Comparison of ENCODE assay signal across 22 mouse cellular contexts in genomic region chr3:85214926-85215325, GRCm38 (mm10).
DNase-seq lines count a peak whose midpoint lies in the region; ATAC-seq and TF ChIP-seq lines count a peak whose summit lies in the region.
"Had no signal": no experiment of that assay in that cellular context is flagged by ENCODE, and none has a peak within 500 bp of the region (broad histone marks: within the 10 kb centered on the region; RNA-seq: fewer than 3 reads in every experiment).

No protein-coding gene starts in this region.

- TF ChIP-seq CTCF in layer of hippocampus, adult 2 months (conservative IDR thresholded peaks at IDR 0.05), result no peak
- TF ChIP-seq CTCF in olfactory bulb, adult 2 months (IDR thresholded peaks at IDR 0.05; ENCODE audit: insufficient read depth, low read depth, low read length), result no peak

- H3K27me3 ChIP-seq in heart, embryonic 13.5 days (replicated peaks), result no peaks in the 10 kb centered on the region
- no peaks in the 10 kb centered on the region for H3K27me3 ChIP-seq in hindbrain, embryonic 13.5 days
- H3K27me3 ChIP-seq: liver, embryonic 13.5 days had no signal

- peaks cover 39% of the 10 kb centered on the region for H3K4me1 ChIP-seq in heart, embryonic 13.5 days
- H3K4me1 ChIP-seq in olfactory bulb, adult 2 months (ENCODE audit: control insufficient read depth, insufficient read depth, low read length), result peaks cover 10% of the 10 kb centered on the region
- no peaks in the 10 kb centered on the region; the same call in 1 of the 2 replicates for H3K4me1 ChIP-seq in hindbrain, embryonic 13.5 days (replicated peaks)
- H3K4me1 ChIP-seq: limb, embryonic 10.5 days; liver, embryonic 13.5 days; megakaryocyte, embryonic 14.5 days had no signal

- DNase-seq in adrenal gland, adult (ENCODE audit: inconsistent age in 2 of 2, low spot score in 1 of 2), result peak; percentile 62 to 79
- no peak for DNase-seq in adrenal gland, postnatal 10 days
- peak in 1 of 2 experiments; percentile 20 for DNase-seq in layer of hippocampus, adult 2 months (ENCODE audit: low spot score in 2 of 2)
- no peak for DNase-seq in layer of hippocampus, adult 8-10 months (ENCODE audit: low spot score in 2 of 2)
- DNase-seq in lung, adult 18-20 months, result no peak
- DNase-seq: cerebellum, adult 8-10 months; gastrocnemius, postnatal 14 days; kidney, adult 18-20 months; kidney, postnatal 36 days; layer of hippocampus, postnatal 36 days; liver, embryonic 13.5 days; lung, postnatal 10 days; retina, postnatal 1 day; thymus, postnatal 14 days had no signal

- no peak for ATAC-seq in heart, embryonic 13.5 days (ENCODE audit: extremely low read depth, insufficient number of reproducible peaks, low FRiP score, low TSS enrichment)
- no peak for ATAC-seq in hindbrain, embryonic 13.5 days (ENCODE audit: low FRiP score)
- ATAC-seq: forebrain, embryonic 16.5 days; hindbrain, embryonic 16.5 days had no signal

- H3K4me2 ChIP-seq in heart, embryonic 13.5 days, result 0 out of 2 replicates have a peak overlapping the region, but pooled peaks have one; percentile 7
- no peak overlapping the region for H3K4me2 ChIP-seq in hindbrain, embryonic 13.5 days
- H3K4me2 ChIP-seq: liver, embryonic 13.5 days had no signal

- peak overlapping the region; percentile 5; the same call in 1 of the 2 replicates for H3K9ac ChIP-seq in heart, embryonic 13.5 days
- no peak overlapping the region for H3K9ac ChIP-seq in hindbrain, embryonic 13.5 days
- H3K9ac ChIP-seq: liver, embryonic 13.5 days had no signal

- H3K36me3 ChIP-seq in heart, embryonic 13.5 days, result no peaks in the 10 kb centered on the region
- no peaks in the 10 kb centered on the region for H3K36me3 ChIP-seq in hindbrain, embryonic 13.5 days
- H3K36me3 ChIP-seq: limb, embryonic 10.5 days; liver, embryonic 13.5 days had no signal

- peak overlapping the region; percentile 52; the same call in 1 of the 2 replicates for H3K27ac ChIP-seq in layer of hippocampus, adult 2 months
- peak overlapping the region; percentile 71 for H3K27ac ChIP-seq in heart, embryonic 13.5 days (replicated peaks)
- peak overlapping the region; percentile 87 for H3K27ac ChIP-seq in olfactory bulb, adult 2 months (ENCODE audit: insufficient read depth, low read depth, low read length)
- no peak overlapping the region for H3K27ac ChIP-seq in hindbrain, embryonic 13.5 days
- H3K27ac ChIP-seq: limb, embryonic 10.5 days; liver, embryonic 13.5 days had no signal

- H3K9me3 ChIP-seq in heart, embryonic 13.5 days, result no peaks in the 10 kb centered on the region
- H3K9me3 ChIP-seq in hindbrain, embryonic 13.5 days, result no peaks in the 10 kb centered on the region
- H3K9me3 ChIP-seq: limb, embryonic 10.5 days; liver, embryonic 13.5 days; megakaryocyte, embryonic 14.5 days had no signal

- no peak overlapping the region for H3K4me3 ChIP-seq in layer of hippocampus, adult 2 months
- H3K4me3 ChIP-seq in heart, embryonic 13.5 days, result no peak overlapping the region
- no peak overlapping the region for H3K4me3 ChIP-seq in olfactory bulb, adult 2 months (ENCODE audit: insufficient read depth, low read depth, low read length)
- no peak overlapping the region for H3K4me3 ChIP-seq in hindbrain, embryonic 13.5 days
- H3K4me3 ChIP-seq: erythroblast, embryonic 14.5 days; limb, embryonic 10.5 days; liver, embryonic 13.5 days; megakaryocyte, embryonic 14.5 days had no signal

- TF ChIP-seq POLR2A in olfactory bulb, adult 2 months (IDR thresholded peaks at IDR 0.05; ENCODE audit: insufficient read depth, low read depth, low read length), result no peak

- 27% methylated on average over 5 of the region's 5 CpGs for whole genome bisulfite sequencing in heart, embryonic 13.5 days
- WGBS in olfactory bulb, adult 2 months, result 50% methylated on average over 5 of the region's 5 CpGs
- 85% methylated on average over 5 of the region's 5 CpGs for WGBS in hindbrain, embryonic 13.5 days

Comparison
In these comparisons a context has a peak if more than half of its experiments do, and no peak if none do; other contexts are left out.
1. DNase-seq: peak in adrenal gland, adult (2 of 2); none in adrenal gland, postnatal 10 days (single experiment), layer of hippocampus, adult 8-10 months (0 of 2) and lung, adult 18-20 months (0 of 2).